Mouse (Mus musculus): ENCODE measurements around the gene Vwa2. TPM values are rescaled to one million over a fixed set of nuclear protein-coding genes. Genes with fewer than 3 reads are reported as not detected.

Vwa2 gene
- polyA plus RNA-seq, 2 experiments from 2014 or later = not detected

DNA sequence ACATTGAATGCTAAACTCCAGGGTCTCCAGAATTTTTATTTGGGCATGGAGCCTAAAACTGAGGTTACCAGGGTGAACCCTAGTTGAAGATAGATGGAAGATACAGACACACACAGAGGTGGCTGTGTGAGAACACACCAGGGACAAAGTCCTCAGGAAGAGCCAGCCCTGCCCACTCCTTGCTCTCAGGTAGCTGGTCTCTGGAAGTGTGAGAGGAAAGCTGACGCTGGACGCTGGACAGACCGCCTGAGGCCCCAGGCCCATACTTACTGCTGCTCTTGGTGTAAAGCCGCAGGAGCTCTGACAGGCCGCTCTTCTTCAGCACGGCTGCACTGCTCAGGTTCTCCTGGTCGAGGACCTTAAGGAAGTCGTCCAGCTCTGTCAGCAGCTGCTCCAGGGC lies 75.8 kb downstream of the Vwa2 start:
- ATAC-seq = no peak

DNA sequence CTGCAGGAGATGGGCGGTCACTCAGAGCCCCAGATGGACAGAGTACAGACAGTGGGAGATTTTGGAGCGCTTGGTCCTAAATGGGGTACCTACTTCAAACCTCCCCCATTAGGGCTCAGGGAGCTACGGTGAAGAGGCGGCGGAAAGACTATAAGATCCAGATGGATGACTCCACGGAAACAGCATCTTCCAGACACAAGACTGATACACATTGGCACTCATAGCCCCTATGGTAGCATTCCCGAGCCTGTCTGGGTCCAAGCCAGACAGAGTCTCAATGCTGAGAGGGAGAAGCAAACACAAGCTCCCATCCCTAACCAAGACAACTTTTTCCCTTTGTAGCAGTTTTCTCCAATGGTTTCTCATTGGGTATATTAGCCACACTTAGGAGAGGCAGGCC lies 76.8 kb downstream of the Vwa2 start:
- ATAC-seq = no peak

DNA sequence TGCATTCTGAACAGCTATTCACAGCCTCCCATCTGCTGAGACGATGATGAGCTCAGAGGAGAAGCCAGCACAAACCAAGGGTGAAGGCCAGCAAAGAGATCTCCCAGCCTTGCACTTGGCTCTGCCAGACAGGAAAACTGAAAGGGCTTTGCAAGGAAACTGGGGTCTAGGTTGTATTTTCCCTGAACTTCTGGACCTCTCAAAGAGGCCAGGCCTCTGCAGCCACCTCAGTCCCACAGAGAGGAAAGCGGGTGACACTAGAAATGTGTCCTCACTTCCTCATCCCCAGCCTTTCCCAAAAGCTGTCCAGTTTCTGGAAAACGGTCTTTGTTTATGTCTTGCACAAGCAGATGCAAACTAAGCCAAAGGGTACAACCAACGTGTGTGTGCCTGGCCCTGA lies 79.8 kb downstream of the Vwa2 start:
- no peak for ATAC-seq

DNA sequence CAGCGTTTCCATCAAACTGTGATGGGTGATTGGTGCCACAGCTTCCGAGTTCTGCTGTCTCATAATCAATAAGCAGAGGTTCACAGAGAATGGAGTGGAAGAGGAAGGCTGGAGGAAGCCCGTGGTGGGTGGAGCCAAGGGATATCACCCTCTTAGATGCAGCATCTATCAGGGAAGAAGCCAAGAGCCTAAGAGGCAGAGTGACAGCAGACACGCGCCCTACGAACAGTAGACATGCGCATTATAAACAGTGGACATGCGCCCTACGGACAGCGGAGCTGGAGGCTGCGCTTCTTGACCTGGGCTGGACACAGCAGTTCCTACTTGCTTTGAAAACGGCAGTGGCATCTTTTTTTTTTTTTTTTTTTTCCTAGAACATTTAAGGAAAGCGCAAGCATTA lies 80.8 kb downstream of the Vwa2 start:
- no peak for ATAC-seq

DNA sequence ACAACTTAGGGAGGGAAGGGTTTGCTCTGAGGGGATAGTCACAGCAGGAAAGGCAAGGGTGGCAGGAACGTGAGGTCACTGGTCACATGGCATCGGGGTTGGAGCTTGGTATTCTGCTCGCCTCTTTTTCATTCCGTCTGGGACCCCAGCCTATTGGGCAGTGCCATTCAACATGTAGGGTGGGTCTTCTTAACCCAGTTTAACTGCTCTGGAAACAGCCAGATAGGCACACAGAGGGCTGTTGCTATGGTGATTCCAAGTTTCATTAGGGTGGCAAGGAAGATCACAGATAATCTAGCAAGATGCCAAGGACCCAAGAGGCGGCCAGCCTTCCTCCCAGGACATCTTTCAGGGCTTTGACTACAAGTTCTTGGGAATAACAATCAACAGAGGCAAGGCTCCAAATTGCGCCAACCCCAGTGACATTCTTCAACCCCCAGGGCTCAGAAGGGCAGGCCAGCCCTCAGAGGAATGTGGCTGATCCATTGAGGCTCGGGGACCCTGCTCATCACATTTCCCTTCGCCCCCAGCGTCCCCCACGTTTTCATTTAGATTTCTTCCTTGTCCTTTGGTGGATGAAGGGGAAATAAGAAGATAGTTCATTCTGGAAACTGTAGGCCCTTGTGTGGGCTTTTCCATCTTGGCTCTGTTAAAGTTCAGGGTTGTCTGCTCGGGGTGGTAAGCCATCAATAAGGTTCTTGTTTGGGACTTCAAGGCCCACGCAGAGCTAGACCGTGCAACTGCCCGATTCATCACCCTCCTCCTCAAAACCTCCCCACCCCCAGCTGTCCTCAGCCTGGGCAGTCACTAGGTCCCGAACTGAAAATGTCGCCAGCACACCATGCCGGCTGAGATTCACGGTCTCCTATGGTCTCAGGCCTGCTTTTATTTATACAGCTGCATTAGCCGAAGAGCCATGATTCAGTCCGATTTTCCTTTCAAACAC lies 81.8 kb downstream of the Vwa2 start:
- no peak for ATAC-seq

DNA sequence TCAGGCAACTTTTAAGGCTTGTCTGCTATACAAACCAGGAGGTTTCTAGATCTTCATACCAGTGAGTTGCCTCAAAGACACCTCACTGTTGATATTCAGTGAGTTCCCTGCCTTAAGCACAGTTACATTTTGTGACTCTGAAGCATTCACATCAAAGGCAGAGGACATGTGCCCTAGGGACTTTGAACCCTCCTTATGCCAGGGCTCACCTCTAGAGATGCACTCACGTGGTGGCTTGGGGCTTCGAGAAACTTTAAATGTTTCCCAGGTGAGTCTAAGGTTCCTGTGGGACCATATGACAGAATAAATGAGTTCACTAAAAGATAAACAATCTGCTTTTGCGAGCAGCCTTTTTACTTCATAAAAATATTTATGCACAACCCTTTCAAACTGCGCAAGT lies 84.0 kb downstream of the Vwa2 start:
- no peak for ATAC-seq

DNA sequence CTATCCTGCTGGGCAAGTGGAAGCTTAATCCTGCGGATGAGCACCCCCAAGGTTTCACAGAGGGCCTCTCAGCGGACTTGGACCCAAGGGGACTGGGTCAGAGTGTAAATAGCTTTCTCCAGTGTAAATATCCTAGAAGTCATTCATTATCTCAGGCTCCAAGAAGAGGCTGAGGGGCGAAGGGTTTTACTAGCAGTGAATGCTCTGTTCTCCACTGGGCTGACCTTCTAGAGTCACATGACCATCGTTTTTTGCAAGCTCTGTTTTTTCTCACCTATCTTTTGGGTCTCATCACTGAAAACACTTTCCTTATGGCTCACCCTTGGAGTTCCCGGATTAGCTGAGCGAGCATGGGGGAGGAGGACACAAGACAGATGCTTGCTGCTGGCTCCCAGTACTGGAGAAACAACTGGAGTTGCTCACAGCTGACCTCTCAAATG lies 84.6 kb downstream of the Vwa2 start:
- ATAC-seq = no peak

DNA sequence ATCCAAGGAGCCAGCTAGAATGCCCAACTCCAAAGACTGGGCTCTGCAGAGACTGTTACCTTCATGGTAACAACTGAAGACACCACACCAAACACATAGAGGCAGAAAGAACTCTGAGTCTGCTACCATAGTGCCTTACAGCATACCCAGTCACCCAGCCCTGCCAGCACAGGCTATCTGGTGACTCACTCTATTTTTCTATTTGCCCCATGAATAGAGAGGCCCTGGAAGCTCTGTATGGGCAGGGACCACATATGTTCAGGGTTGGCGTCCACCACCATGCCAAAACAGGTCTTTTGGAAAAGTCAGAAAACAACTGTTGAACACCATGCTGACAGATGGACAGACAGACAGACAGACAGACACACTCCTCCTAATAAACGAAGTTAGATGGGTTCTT lies 85.0 kb downstream of the Vwa2 start:
- ATAC-seq = no peak

DNA sequence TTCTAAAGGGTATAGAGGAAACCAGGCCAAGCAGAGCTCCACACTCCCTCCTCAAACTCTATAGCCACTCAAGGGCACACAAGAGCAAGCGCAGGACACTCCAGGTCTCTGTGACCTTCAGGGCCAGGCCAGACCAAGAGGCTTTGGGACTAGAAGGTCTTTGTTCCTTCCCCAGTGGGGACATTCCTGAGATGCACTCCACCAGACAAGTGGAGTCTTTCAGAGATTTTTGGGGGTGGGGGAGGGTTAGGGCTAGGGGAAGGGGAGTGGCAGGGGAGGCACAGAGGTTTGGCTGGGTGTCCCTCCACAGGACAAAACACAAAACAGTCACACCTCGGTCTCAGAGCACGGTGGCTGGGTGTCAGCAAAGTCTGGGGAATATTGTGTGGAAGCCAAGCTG lies 85.6 kb downstream of the Vwa2 start:
- no peak for ATAC-seq

Other genes starting within 250 kb of the Vwa2 start
- gene Adrb1, start 152.1 kb upstream of the Vwa2 start, polyA plus RNA-seq (2017; shearing (Covaris generic)) = not detected
- gene Ccdc186, start 52.1 kb upstream of the Vwa2 start, polyA plus RNA-seq (2017; shearing (Covaris generic)) = 10 to 100 TPM in 1 of 2 experiments, 1 to 10 TPM in 1; 9.0 to 10.4 TPM
- not detected for gene Tdrd1, start 48.0 kb upstream of the Vwa2 start, polyA plus RNA-seq (2017; shearing (Covaris generic))
- gene Afap1l2, start 134.0 kb downstream of the Vwa2 start, polyA plus RNA-seq (2017; shearing (Covaris generic)) = not detected

All from activated CD4-positive, CD25-positive, alpha-beta regulatory T cell, adult 4 months (primary cell).